Mouse (Mus musculus) inflammation-experienced regulatory T-cells (primary cell): ENCODE measurements around the gene Slc41a1. TPM values are rescaled to one million over a fixed set of nuclear protein-coding genes. Genes with fewer than 3 reads are reported as not detected.

Source experiments
- polyA plus RNA-seq, 2 experiments: library from polyadenylated mRNA; unstranded; fragments of 100-300 nt; shearing (Covaris generic); gene quantifications; one replicate each; pipeline ENCODE4 v1.2.1; 2017

Slc41a1 gene
- 10 to 100 TPM; 31.1 to 50.0 TPM for polyA plus RNA-seq

GRCm38 (mm10) chr1:131827207-131827786 is at the start of gene Slc41a1:
Gene Slc41a1 (plus strand): TSS chr1:131827493.

DNA sequence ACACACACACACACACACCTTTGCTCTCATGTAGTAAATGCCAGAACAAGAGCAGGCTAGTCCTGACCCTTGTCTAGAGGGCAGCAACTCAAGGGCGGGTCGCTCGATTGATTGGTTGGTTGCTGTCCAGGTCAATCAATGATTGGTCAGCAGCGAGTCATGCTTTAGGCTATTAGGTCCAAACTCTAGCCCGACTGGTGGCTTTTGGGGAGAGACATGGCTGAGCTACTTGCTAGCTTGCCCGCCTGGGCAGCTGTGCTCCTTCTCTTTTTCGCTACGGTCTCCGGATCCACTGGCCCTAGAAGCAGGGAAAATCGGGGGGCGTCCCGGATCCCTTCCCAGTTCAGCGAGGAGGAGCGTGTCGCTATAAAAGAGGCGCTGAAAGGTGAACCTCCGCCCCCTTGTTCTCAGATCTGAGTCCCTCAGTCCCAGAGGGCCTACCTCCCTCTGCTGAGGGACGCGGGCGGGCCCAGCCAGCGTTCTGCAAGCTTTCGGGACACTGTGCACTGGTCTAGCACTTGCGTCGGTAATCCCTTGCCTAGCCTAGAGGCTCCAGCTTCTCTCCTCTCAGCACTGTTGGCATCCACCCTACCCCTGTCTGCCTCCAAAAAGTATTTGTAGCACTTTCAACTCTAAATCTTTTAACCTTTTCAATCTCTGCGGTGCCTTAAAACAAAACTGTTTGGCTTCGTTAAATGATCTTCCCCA is 29.9 kb upstream of the Slc41a1 start, which contains the start of gene Pm20d1:
Gene Pm20d1, plus strand, starts transcription at position 180 of the 708 bp plus-strand sequence.

DNA sequence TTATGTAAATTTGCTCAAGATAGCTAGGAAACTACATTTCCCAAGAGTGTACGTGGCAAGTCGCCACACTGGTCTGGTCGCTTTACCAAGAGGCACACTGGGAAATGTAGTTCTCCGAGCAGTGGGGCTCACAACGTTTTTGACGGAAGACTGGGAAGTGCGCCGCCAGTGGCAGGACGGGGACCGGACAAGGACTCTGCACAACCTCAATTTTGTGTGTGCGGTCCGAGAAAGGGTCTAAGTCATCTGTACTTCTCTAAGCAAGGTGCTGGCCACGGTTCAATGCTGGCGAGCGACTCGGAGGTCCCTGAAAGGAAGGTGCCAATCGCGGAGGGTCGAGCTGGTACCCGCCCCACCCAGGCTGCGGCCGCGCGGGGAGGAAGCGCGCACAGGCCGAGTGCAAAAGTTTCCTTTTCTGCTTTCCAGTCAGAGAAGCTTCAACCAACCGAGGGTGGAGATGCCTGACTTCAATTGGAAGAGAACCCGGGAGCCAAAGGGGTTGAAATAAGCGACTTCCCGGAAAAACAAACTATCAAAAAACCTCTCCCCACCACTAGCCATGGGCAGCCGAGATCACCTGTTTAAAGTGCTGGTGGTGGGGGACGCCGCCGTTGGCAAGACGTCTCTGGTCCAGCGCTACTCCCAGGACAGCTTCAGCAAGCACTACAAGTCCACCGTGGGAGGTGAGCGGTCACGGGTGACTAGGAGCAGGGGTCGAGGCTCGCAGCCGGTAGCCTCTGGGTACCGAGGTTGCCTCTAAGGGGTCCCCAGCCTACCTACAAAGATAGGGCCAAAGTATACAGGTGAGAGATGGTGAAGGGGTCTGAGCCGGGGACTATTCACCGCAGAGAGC is 40.0 kb downstream of the Slc41a1 start, which contains the start of gene Rab29:
Gene Rab29, plus strand, starts transcription at position 132 of the 853 bp plus-strand sequence.

Other genes with a start within 250 kb of the Slc41a1 start
- 1 to 10 TPM in 1 of 2 experiments, under 1 TPM in 1; 0.04 to 1.5 TPM for gene Avpr1b, start 228.3 kb upstream of the Slc41a1 start, polyA plus RNA-seq
- gene Ctse, start 189.2 kb upstream of the Slc41a1 start, polyA plus RNA-seq = 100 to 1,000 TPM; 319 to 610 TPM
- under 1 TPM in 1 of 2 experiments, not detected in 1; 0.18 TPM for gene Rab7b, start 138.8 kb upstream of the Slc41a1 start, polyA plus RNA-seq
- under 1 TPM; 0.08 to 0.61 TPM for gene Slc26a9, start 83.5 kb upstream of the Slc41a1 start, polyA plus RNA-seq
- under 1 TPM; 0.23 to 0.65 TPM for gene Pm20d1, start 30.1 kb upstream of the Slc41a1 start, polyA plus RNA-seq
- gene Rab29, start 39.7 kb downstream of the Slc41a1 start, polyA plus RNA-seq = 10 to 100 TPM; 29.1 to 36.2 TPM
- 10 to 100 TPM; 45.6 to 54.2 TPM for gene Nucks1, start 83.0 kb downstream of the Slc41a1 start, polyA plus RNA-seq
- 1 to 10 TPM in 1 of 2 experiments, under 1 TPM in 1; 0.12 to 1.4 TPM for gene Slc45a3, start 135.5 kb downstream of the Slc41a1 start, polyA plus RNA-seq
- gene Elk4, start 180.1 kb downstream of the Slc41a1 start, polyA plus RNA-seq = 10 to 100 TPM; 80.6 to 88.2 TPM
- 10 to 100 TPM; 58.3 to 60.8 TPM for gene Mfsd4a, start 240.6 kb downstream of the Slc41a1 start, polyA plus RNA-seq